Mouse (Mus musculus): ENCODE data around the gene Adcyap1r1. TPM values are rescaled to one million over a fixed set of nuclear protein-coding genes. Genes with fewer than 3 reads are reported as not detected.

Gene Adcyap1r1
- polyA plus RNA-seq, 1 experiment from 2014 or later: 0.12 TPM

Small RNA genes within 50 kb of the gene (microRNA-seq; reads per million reads assigned to microRNA genes)
- gene Gm44352: not detected

Other genes starting within 250 kb of the Adcyap1r1 start
- 1.7 and 2.1 TPM in 2 replicates for gene Mindy4, start 248.6 kb upstream of the Adcyap1r1 start, polyA plus RNA-seq (2016; fragmentation: Nextera tagmentation; extraction: Ambion mirVana)
- gene Aqp1, start 115.5 kb upstream of the Adcyap1r1 start, polyA plus RNA-seq (2016; fragmentation: Nextera tagmentation; extraction: Ambion mirVana): 29.1 and 29.5 TPM in 2 replicates
- gene Ghrhr, start 75.7 kb upstream of the Adcyap1r1 start, polyA plus RNA-seq (2016; fragmentation: Nextera tagmentation; extraction: Ambion mirVana): not detected in 2 replicates
- gene Neurod6, start 229.3 kb downstream of the Adcyap1r1 start, polyA plus RNA-seq (2016; fragmentation: Nextera tagmentation; extraction: Ambion mirVana): not detected in 2 replicates